Mouse (Mus musculus): ENCODE results near the gene Stag3. TPM values are rescaled to one million over a fixed set of nuclear protein-coding genes. Genes with fewer than 3 reads are reported as not detected.

Stag3 gene
- polyA plus RNA-seq, 1 experiment = 2.5 TPM

GRCm38 (mm10) chr5:138291638-138292037 is 11.6 kb downstream of the Stag3 start:
- Histone ChIP-seq H3K27me3 (ENCODE audit: control insufficient read depth, insufficient read depth, low read length) (no peaks in the 10 kb centered on the region), H3K4me3 (ENCODE audit: extremely low read depth, insufficient read depth, insufficient read length) (no peak overlapping the region), H3K27ac (ENCODE audit: insufficient read depth, low read length) (no peak overlapping the region), H3K36me3 (ENCODE audit: control insufficient read depth, insufficient read depth, low read length) (no peaks in the 10 kb centered on the region), H3K4me1 (ENCODE audit: control insufficient read depth, insufficient read depth, insufficient read length) (no peaks in the 10 kb centered on the region)
- no peak for TF ChIP-seq CTCF (IDR thresholded peaks at IDR 0.05; ENCODE audit: extremely low read depth, insufficient read depth, insufficient read length, insufficient replicate concordance)
- no peak for TF ChIP-seq POLR2A (IDR thresholded peaks at IDR 0.05; ENCODE audit: low read depth, low read length)
- no peak for DNase-seq (ENCODE audit: low read depth in 1 of 2, low spot score in 2 of 2)
- WGBS = 85% methylated on average over 1 of the region's 1 CpGs

- DNase-seq (ENCODE audit: low read depth in 1 of 2, low spot score in 2 of 2) = no peak
- Histone ChIP-seq H3K27me3 (ENCODE audit: control insufficient read depth, insufficient read depth, low read length) (no peaks in the 10 kb centered on the region), H3K27ac (ENCODE audit: insufficient read depth, low read length) (no peak overlapping the region), H3K36me3 (ENCODE audit: control insufficient read depth, insufficient read depth, low read length) (no peaks in the 10 kb centered on the region), H3K4me3 (ENCODE audit: extremely low read depth, insufficient read depth, insufficient read length) (no peak overlapping the region), H3K4me1 (ENCODE audit: control insufficient read depth, insufficient read depth, insufficient read length) (no peaks in the 10 kb centered on the region)
- TF ChIP-seq POLR2A (IDR thresholded peaks at IDR 0.05; ENCODE audit: low read depth, low read length) (no peak), CTCF (IDR thresholded peaks at IDR 0.05; ENCODE audit: extremely low read depth, insufficient read depth, insufficient read length, insufficient replicate concordance) (no peak)
Observed at GRCm38 (mm10) chr5:138294158-138294557, 14.1 kb downstream of the Stag3 start.

- H3K36me3 ChIP-seq (ENCODE audit: control insufficient read depth, insufficient read depth, low read length) = no peaks in the 10 kb centered on the region
- H3K4me3 ChIP-seq (ENCODE audit: extremely low read depth, insufficient read depth, insufficient read length) = no peak overlapping the region
- H3K27ac ChIP-seq (ENCODE audit: insufficient read depth, low read length) = no peak overlapping the region
- H3K27me3 ChIP-seq (ENCODE audit: control insufficient read depth, insufficient read depth, low read length) = no peaks in the 10 kb centered on the region
- 88% methylated on average over 2 of the region's 2 CpGs for WGBS
- H3K4me1 ChIP-seq (ENCODE audit: control insufficient read depth, insufficient read depth, insufficient read length) = no peaks in the 10 kb centered on the region
- DNase-seq (ENCODE audit: low read depth in 1 of 2, low spot score in 2 of 2) = no peak
- TF ChIP-seq CTCF (IDR thresholded peaks at IDR 0.05; ENCODE audit: extremely low read depth, insufficient read depth, insufficient read length, insufficient replicate concordance) (no peak), POLR2A (IDR thresholded peaks at IDR 0.05; ENCODE audit: low read depth, low read length) (no peak)
Observed at GRCm38 (mm10) chr5:138299613-138300012, 19.6 kb downstream of the Stag3 start.

GRCm38 (mm10) chr5:138312795-138313194 is 32.8 kb downstream of the Stag3 start:
- 91% methylated on average over 3 of the region's 3 CpGs for WGBS
- TF ChIP-seq CTCF (IDR thresholded peaks at IDR 0.05; ENCODE audit: extremely low read depth, insufficient read depth, insufficient read length, insufficient replicate concordance) (no peak), POLR2A (IDR thresholded peaks at IDR 0.05; ENCODE audit: low read depth, low read length) (no peak)
- no peak overlapping the region for H3K4me3 ChIP-seq (ENCODE audit: extremely low read depth, insufficient read depth, insufficient read length)
- DNase-seq (ENCODE audit: low read depth in 1 of 2, low spot score in 2 of 2) = no peak
- H3K4me1 ChIP-seq (ENCODE audit: control insufficient read depth, insufficient read depth, insufficient read length) = no peaks in the 10 kb centered on the region
- no peak overlapping the region for H3K27ac ChIP-seq (ENCODE audit: insufficient read depth, low read length)
- H3K27me3 ChIP-seq (ENCODE audit: control insufficient read depth, insufficient read depth, low read length) = no peaks in the 10 kb centered on the region
- H3K36me3 ChIP-seq (ENCODE audit: control insufficient read depth, insufficient read depth, low read length) = no peaks in the 10 kb centered on the region

- Histone ChIP-seq H3K4me1 (ENCODE audit: control insufficient read depth, insufficient read depth, insufficient read length) (no peaks in the 10 kb centered on the region), H3K4me3 (ENCODE audit: extremely low read depth, insufficient read depth, insufficient read length) (no peak within 1 kb of the TSS), H3K27ac (ENCODE audit: insufficient read depth, low read length) (0 out of 2 replicates have a peak within 1 kb of the TSS, but pooled peaks have one; percentile 21), H3K27me3 (ENCODE audit: control insufficient read depth, insufficient read depth, low read length) (no peaks in the 10 kb centered on the region), H3K36me3 (ENCODE audit: control insufficient read depth, insufficient read depth, low read length) (no peaks in the 10 kb centered on the region)
- TF ChIP-seq POLR2A (IDR thresholded peaks at IDR 0.05; ENCODE audit: low read depth, low read length) = no peak
- TF ChIP-seq CTCF (IDR thresholded peaks at IDR 0.05; ENCODE audit: extremely low read depth, insufficient read depth, insufficient read length, insufficient replicate concordance) = no peak
- DNase-seq (ENCODE audit: low read depth in 1 of 2, low spot score in 2 of 2) = no peak
- 79% methylated on average over 2 of the region's 2 CpGs for WGBS
Observed at GRCm38 (mm10) chr5:138341661-138342060, 61.6 kb downstream of the Stag3 start, which contains the start of gene Pvrig. Gene Pvrig, plus strand, starts transcription at chr5:138341961.

GRCm38 (mm10) chr5:138343216-138343615 is 63.2 kb downstream of the Stag3 start:
- WGBS = 71% methylated on average over 3 of the region's 3 CpGs
- Histone ChIP-seq H3K27me3 (ENCODE audit: control insufficient read depth, insufficient read depth, low read length) (no peaks in the 10 kb centered on the region), H3K4me1 (ENCODE audit: control insufficient read depth, insufficient read depth, insufficient read length) (no peaks in the 10 kb centered on the region), H3K4me3 (ENCODE audit: extremely low read depth, insufficient read depth, insufficient read length) (no peak overlapping the region), H3K27ac (ENCODE audit: insufficient read depth, low read length) (no peak overlapping the region), H3K36me3 (ENCODE audit: control insufficient read depth, insufficient read depth, low read length) (no peaks in the 10 kb centered on the region)
- TF ChIP-seq POLR2A (IDR thresholded peaks at IDR 0.05; ENCODE audit: low read depth, low read length) = no peak
- no peak for TF ChIP-seq CTCF (IDR thresholded peaks at IDR 0.05; ENCODE audit: extremely low read depth, insufficient read depth, insufficient read length, insufficient replicate concordance)
- no peak for DNase-seq (ENCODE audit: low read depth in 1 of 2, low spot score in 2 of 2)

Other genes starting within 250 kb of the Stag3 start
- not detected in 2 replicates for gene Smok3c, start 227.0 kb upstream of the Stag3 start, polyA plus RNA-seq (2012; rRNA removed)
- 1.6 and 1.8 TPM in 2 replicates for gene Zkscan1, start 195.2 kb upstream of the Stag3 start, polyA plus RNA-seq (2012; rRNA removed)
- gene Zscan21, start 163.3 kb upstream of the Stag3 start, polyA plus RNA-seq (2012; rRNA removed) = 3.3 and 3.7 TPM in 2 replicates
- 1.1 and 3.5 TPM in 2 replicates for gene Zfp113, start 124.5 kb upstream of the Stag3 start, polyA plus RNA-seq (2012; rRNA removed)
- gene Cops6, start 119.2 kb upstream of the Stag3 start, polyA plus RNA-seq (2012; rRNA removed) = 34.3 and 38.1 TPM in 2 replicates
- 20.2 and 22.6 TPM in 2 replicates for gene Ap4m1, start 108.2 kb upstream of the Stag3 start, polyA plus RNA-seq (2012; rRNA removed)
- 35.7 and 51.0 TPM in 2 replicates for gene Mcm7, start 107.8 kb upstream of the Stag3 start, polyA plus RNA-seq (2012; rRNA removed)
- gene Taf6, start 92.8 kb upstream of the Stag3 start, polyA plus RNA-seq (2012; rRNA removed) = 38.6 and 50.6 TPM in 2 replicates
- 2.9 and 4.3 TPM in 2 replicates for gene Cnpy4, start 92.8 kb upstream of the Stag3 start, polyA plus RNA-seq (2012; rRNA removed)
- 2.6 and 4.0 TPM in 2 replicates for gene Mblac1, start 85.9 kb upstream of the Stag3 start, polyA plus RNA-seq (2012; rRNA removed)
- 1.2 and 1.6 TPM in 2 replicates for gene Nxpe5, start 54.3 kb upstream of the Stag3 start, polyA plus RNA-seq (2012; rRNA removed)
- 108 and 135 TPM in 2 replicates for gene Lamtor4, start 24.8 kb upstream of the Stag3 start, polyA plus RNA-seq (2012; rRNA removed)
- 114 and 128 TPM in 2 replicates for gene BC037034, start 16.2 kb upstream of the Stag3 start, polyA plus RNA-seq (2012; rRNA removed)
- 0.06 and 0.08 TPM in 2 replicates for gene Gal3st4, start 7.4 kb upstream of the Stag3 start, polyA plus RNA-seq (2012; rRNA removed)
- gene Gm43720, start 282 bp upstream of the Stag3 start, polyA plus RNA-seq (2012; rRNA removed) = not detected in 2 replicates
- gene Gpc2, start 235 bp upstream of the Stag3 start, polyA plus RNA-seq (2012; rRNA removed) = 4.4 and 4.8 TPM in 2 replicates
- gene Pvrig, start 61.7 kb downstream of the Stag3 start, polyA plus RNA-seq (2012; rRNA removed) = 3.5 and 5.2 TPM in 2 replicates
- 2.6 and 3.9 TPM in 2 replicates for gene Zfp157, start 161.2 kb downstream of the Stag3 start, polyA plus RNA-seq (2012; rRNA removed)